Mouse (Mus musculus): ENCODE measurements around the gene Snx20. TPM values are rescaled to one million over a fixed set of nuclear protein-coding genes. Genes with fewer than 3 reads are reported as not detected.
"Not testable (repeated sequence)": the region's sequence is repeated elsewhere in the genome, so short reads cannot be mapped to it uniquely, and the experiment has no call there.

Gene Snx20
- polyA plus RNA-seq, 1 experiment from 2014 or later = 4.2 TPM

DNA sequence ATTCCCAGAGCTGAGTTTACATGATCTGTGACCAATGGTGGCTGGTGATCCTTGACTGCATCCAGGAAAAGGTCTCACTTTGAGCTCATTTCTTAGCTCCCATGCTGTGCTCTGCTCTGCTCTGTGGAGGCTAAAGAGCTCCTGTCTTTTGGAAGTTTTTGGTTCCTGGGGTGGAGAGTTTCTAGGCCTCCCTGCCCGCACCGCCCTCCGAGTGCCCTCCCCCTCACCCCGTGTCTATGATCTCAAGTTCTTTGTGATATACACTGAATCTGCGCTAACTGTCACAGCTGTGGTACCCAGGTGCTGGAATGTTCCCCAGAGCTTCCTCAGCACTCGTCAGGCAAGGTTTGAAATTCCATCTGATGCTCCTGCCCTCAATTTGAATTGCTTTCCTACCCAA, 34.9 kb upstream of the Snx20 start:
- Histone ChIP-seq H3K4me3 (ENCODE audit: low read depth, low read length) (no peak overlapping the region), H3K4me1 (ENCODE audit: control insufficient read depth, insufficient read depth, low read length) (peaks cover 2% of the 10 kb centered on the region; the same call in 1 of the 2 replicates), H3K36me3 (ENCODE audit: control insufficient read depth, insufficient read depth, low read length) (no peaks in the 10 kb centered on the region), H3K27me3 (replicated peaks; ENCODE audit: control insufficient read depth, insufficient read depth, low read length) (no peaks in the 10 kb centered on the region), H3K9ac (ENCODE audit: low read depth, low read length) (no peak overlapping the region), H3K9me3 (ENCODE audit: control insufficient read depth, low read length) (no peaks in the 10 kb centered on the region), H3K4me2 (ENCODE audit: low read depth, low read length) (no peak overlapping the region), H3K27ac (replicated peaks; ENCODE audit: low read depth, low read length) (no peak overlapping the region)
- ATAC-seq (ENCODE audit: low read depth) = 0 out of 2 replicates have a peak, but pooled peaks have one; percentile 31
- WGBS = 70% methylated on average over 6 of the region's 6 CpGs
- peak; percentile 33 for DNase-seq (ENCODE audit: low spot score)

DNA sequence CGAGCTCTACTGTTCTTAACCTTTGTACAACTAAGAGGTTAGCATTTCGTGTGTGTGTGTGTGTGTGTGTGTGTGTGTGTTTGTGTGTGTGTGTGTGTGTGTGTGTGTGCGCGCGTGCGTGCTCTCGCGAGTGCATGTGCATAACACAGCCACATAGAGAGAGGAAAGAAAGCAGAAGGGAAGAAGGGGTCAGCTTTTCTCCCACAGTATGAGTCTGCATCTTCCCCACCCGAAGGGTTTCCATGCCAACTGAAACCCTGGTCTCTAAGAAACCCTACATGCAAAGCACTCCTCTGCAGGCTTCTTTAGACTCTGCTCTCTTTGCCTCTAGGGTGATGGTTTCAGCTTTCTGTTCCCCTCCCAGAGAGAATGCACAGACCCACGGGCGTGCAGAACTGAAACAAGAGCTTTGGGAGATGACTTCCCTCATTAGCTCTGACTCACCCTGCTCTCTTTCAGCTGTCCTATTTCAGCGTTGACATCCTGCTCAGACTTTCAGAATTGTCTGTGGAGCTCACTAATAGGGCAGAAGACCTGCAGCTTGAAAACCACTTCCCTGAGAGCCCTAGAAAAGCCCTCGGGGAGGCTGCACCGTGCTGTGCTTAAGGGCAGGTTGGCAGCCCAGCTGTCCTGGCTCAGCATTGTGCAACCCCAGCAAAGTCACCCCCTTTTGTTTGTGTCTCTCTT, 32.6 kb upstream of the Snx20 start:
- no peak overlapping the region for H3K27ac ChIP-seq (replicated peaks; ENCODE audit: low read depth, low read length)
- 55% methylated on average over 14 of the region's 14 CpGs for WGBS
- H3K27me3 ChIP-seq (replicated peaks; ENCODE audit: control insufficient read depth, insufficient read depth, low read length) = no peaks in the 10 kb centered on the region
- ATAC-seq (ENCODE audit: low read depth) (peak; percentile 74), DNase-seq (ENCODE audit: low spot score) (peak; percentile 68)
- H3K4me1 ChIP-seq (ENCODE audit: control insufficient read depth, insufficient read depth, low read length) = peaks cover 2% of the 10 kb centered on the region; the same call in 1 of the 2 replicates
- no peak overlapping the region for H3K4me2 ChIP-seq (ENCODE audit: low read depth, low read length)
- no peaks in the 10 kb centered on the region for H3K9me3 ChIP-seq (ENCODE audit: control insufficient read depth, low read length)
- no peak overlapping the region for H3K4me3 ChIP-seq (ENCODE audit: low read depth, low read length)
- H3K9ac ChIP-seq (ENCODE audit: low read depth, low read length) = no peak overlapping the region
- no peaks in the 10 kb centered on the region for H3K36me3 ChIP-seq (ENCODE audit: control insufficient read depth, insufficient read depth, low read length)

DNA sequence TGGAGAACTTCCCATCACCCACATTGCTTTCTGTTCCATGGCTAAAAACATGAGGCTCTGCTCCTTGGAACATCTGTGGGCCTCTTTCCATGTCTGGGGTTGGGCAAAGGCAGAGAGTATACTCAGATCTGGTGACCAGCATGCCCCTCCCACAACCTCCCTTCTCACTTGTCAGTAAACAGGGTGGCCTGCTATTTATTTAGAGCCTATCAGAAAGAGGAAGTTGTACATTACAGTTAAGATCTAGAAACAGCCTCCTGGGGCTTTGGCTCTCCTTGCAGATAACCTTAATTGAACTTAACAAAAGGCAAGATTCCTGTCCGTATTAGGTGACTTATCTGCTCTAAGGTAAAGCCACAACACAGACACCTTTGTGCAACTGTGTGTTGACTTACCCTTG, 30.5 kb upstream of the Snx20 start:
- Histone ChIP-seq H3K27ac (replicated peaks; ENCODE audit: low read depth, low read length) (no peak overlapping the region), H3K36me3 (ENCODE audit: control insufficient read depth, insufficient read depth, low read length) (no peaks in the 10 kb centered on the region), H3K4me3 (ENCODE audit: low read depth, low read length) (no peak overlapping the region), H3K4me2 (ENCODE audit: low read depth, low read length) (no peak overlapping the region), H3K9ac (ENCODE audit: low read depth, low read length) (no peak overlapping the region), H3K4me1 (ENCODE audit: control insufficient read depth, insufficient read depth, low read length) (peaks cover 2% of the 10 kb centered on the region; the same call in 1 of the 2 replicates), H3K9me3 (ENCODE audit: control insufficient read depth, low read length) (no peaks in the 10 kb centered on the region), H3K27me3 (replicated peaks; ENCODE audit: control insufficient read depth, insufficient read depth, low read length) (no peaks in the 10 kb centered on the region)
- WGBS = 43% methylated on average over 1 of the region's 1 CpGs
- DNase-seq (ENCODE audit: low spot score) (no peak), ATAC-seq (ENCODE audit: low read depth) (no peak)

DNA sequence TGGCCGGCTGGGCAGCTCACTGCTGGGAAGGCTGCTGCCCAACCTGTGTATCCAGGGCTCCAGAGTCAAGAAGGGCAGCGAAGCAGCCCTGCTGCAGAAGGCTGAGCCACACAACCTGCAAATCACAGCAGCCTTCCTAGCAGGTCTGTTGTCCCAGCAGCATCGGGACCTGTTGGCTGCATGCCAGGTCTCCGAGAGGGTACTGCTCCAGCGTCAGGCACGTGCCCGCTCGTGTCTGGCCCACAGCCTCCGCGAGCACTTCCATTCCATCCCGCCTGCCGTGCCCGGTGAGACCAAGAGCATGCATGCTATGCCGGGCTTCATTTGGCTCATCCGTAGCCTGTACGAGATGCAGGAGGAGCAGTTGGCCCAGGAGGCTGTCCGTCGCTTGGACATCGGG, 29.0 kb upstream of the Snx20 start:
- no peak overlapping the region for H3K4me2 ChIP-seq (ENCODE audit: low read depth, low read length)
- no peaks in the 10 kb centered on the region for H3K9me3 ChIP-seq (ENCODE audit: control insufficient read depth, low read length)
- no peak overlapping the region for H3K4me3 ChIP-seq (ENCODE audit: low read depth, low read length)
- H3K4me1 ChIP-seq (ENCODE audit: control insufficient read depth, insufficient read depth, low read length) = no peaks in the 10 kb centered on the region; the same call in 1 of the 2 replicates
- no peak overlapping the region for H3K27ac ChIP-seq (replicated peaks; ENCODE audit: low read depth, low read length)
- WGBS = 81% methylated on average over 19 of the region's 19 CpGs
- H3K36me3 ChIP-seq (ENCODE audit: control insufficient read depth, insufficient read depth, low read length) = no peaks in the 10 kb centered on the region
- ATAC-seq (ENCODE audit: low read depth) = no peak
- H3K27me3 ChIP-seq (replicated peaks; ENCODE audit: control insufficient read depth, insufficient read depth, low read length) = no peaks in the 10 kb centered on the region
- no peak for DNase-seq (ENCODE audit: low spot score)
- no peak overlapping the region for H3K9ac ChIP-seq (ENCODE audit: low read depth, low read length)

GRCm38 (mm10) chr8:88664121-88664520, 28.2 kb upstream of the Snx20 start:
- Histone ChIP-seq H3K9ac (ENCODE audit: low read depth, low read length) (no peak overlapping the region), H3K9me3 (ENCODE audit: control insufficient read depth, low read length) (no peaks in the 10 kb centered on the region), H3K4me1 (ENCODE audit: control insufficient read depth, insufficient read depth, low read length) (no peaks in the 10 kb centered on the region; the same call in 1 of the 2 replicates), H3K27me3 (replicated peaks; ENCODE audit: control insufficient read depth, insufficient read depth, low read length) (no peaks in the 10 kb centered on the region), H3K4me2 (ENCODE audit: low read depth, low read length) (no peak overlapping the region), H3K4me3 (ENCODE audit: low read depth, low read length) (no peak overlapping the region), H3K27ac (replicated peaks; ENCODE audit: low read depth, low read length) (no peak overlapping the region), H3K36me3 (ENCODE audit: control insufficient read depth, insufficient read depth, low read length) (no peaks in the 10 kb centered on the region)
- DNase-seq (ENCODE audit: low spot score) (no peak), ATAC-seq (ENCODE audit: low read depth) (no peak)
- WGBS = 87% methylated on average over 16 of the region's 16 CpGs

- ATAC-seq (ENCODE audit: low read depth) = no peak
- H3K27me3 ChIP-seq (replicated peaks; ENCODE audit: control insufficient read depth, insufficient read depth, low read length) = no peaks in the 10 kb centered on the region
These were observed 26.5 kb upstream of the Snx20 start for GRCm38 (mm10) chr8:88662401-88662821.

DNA sequence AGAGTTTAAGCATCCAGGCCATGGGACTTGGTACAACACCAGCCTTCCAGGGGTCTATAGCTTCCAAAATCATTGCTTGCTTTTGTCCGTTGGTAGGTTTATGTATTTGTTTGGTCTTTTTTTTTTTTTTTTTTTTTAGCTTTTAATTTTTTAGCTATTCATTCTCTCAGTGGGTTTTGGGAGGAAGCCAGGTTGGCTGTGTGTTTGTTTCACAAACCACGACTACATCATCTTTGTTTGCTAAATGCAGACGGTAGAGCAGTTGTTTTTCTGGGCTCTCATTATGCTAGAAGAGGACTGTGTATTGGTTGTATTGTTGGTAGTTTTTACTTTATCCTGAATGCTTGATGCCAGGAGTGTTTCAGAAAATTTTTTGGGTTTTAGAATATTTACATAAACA, 23.9 kb upstream of the Snx20 start:
- Histone ChIP-seq H3K9me3 (ENCODE audit: control insufficient read depth, low read length) (no peaks in the 10 kb centered on the region), H3K27ac (replicated peaks; ENCODE audit: low read depth, low read length) (peak overlapping the region; percentile 48; the same call in 1 of the 2 replicates), H3K4me1 (ENCODE audit: control insufficient read depth, insufficient read depth, low read length) (no peaks in the 10 kb centered on the region), H3K4me3 (ENCODE audit: low read depth, low read length) (no peak overlapping the region), H3K4me2 (ENCODE audit: low read depth, low read length) (no peak overlapping the region), H3K27me3 (replicated peaks; ENCODE audit: control insufficient read depth, insufficient read depth, low read length) (no peaks in the 10 kb centered on the region), H3K36me3 (ENCODE audit: control insufficient read depth, insufficient read depth, low read length) (no peaks in the 10 kb centered on the region), H3K9ac (ENCODE audit: low read depth, low read length) (no peak overlapping the region)
- DNase-seq (ENCODE audit: low spot score) (no peak), ATAC-seq (ENCODE audit: low read depth) (no peak)
- 50% methylated on average over 3 of the region's 3 CpGs for WGBS

More at GRCm38 (mm10) chr8:88662401-88662821, 26.5 kb upstream of the Snx20 start:
- WGBS = 72% methylated on average over 6 of the region's 6 CpGs
- no peaks in the 10 kb centered on the region; the same call in 1 of the 2 replicates for H3K4me1 ChIP-seq (ENCODE audit: control insufficient read depth, insufficient read depth, low read length)
- H3K9ac ChIP-seq (ENCODE audit: low read depth, low read length) = no peak overlapping the region
- H3K4me3 ChIP-seq (ENCODE audit: low read depth, low read length) = no peak overlapping the region
- no peak overlapping the region for H3K4me2 ChIP-seq (ENCODE audit: low read depth, low read length)
- no peaks in the 10 kb centered on the region for H3K36me3 ChIP-seq (ENCODE audit: control insufficient read depth, insufficient read depth, low read length)
- no peaks in the 10 kb centered on the region for H3K9me3 ChIP-seq (ENCODE audit: control insufficient read depth, low read length)
- no peak overlapping the region for H3K27ac ChIP-seq (replicated peaks; ENCODE audit: low read depth, low read length)
- DNase-seq (ENCODE audit: low spot score) = no peak

DNA sequence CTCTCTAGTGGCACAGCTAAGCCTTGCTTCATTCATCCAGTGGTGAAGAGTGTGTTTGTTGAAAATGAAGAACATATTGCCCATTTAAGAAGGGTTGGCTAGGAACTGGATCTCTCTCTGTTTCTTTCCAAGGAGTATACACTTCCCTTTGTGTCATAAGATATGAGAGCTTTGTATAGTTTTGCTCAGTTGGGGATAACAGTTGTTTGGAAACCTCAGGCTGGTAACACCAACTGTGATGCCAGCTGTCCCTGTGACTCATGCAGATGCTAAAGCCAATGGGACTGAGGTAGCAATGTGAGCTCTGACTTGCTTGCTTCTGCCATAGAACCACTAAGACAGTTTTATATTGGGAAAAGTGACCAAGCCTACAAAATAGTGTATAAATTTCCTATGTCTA, 19.4 kb upstream of the Snx20 start:
- no peaks in the 10 kb centered on the region for H3K27me3 ChIP-seq (replicated peaks; ENCODE audit: control insufficient read depth, insufficient read depth, low read length)
- H3K4me1 ChIP-seq (ENCODE audit: control insufficient read depth, insufficient read depth, low read length) = no peaks in the 10 kb centered on the region; the same call in 1 of the 2 replicates
- H3K4me3 ChIP-seq (ENCODE audit: low read depth, low read length) = no peak overlapping the region
- H3K4me2 ChIP-seq (ENCODE audit: low read depth, low read length) = no peak overlapping the region
- no peaks in the 10 kb centered on the region for H3K36me3 ChIP-seq (ENCODE audit: control insufficient read depth, insufficient read depth, low read length)
- DNase-seq (ENCODE audit: low spot score) (peak; percentile 69), ATAC-seq (ENCODE audit: low read depth) (peak; percentile 81; the same call in 1 of the 2 replicates)
- no peak overlapping the region for H3K27ac ChIP-seq (replicated peaks; ENCODE audit: low read depth, low read length)
- no peaks in the 10 kb centered on the region for H3K9me3 ChIP-seq (ENCODE audit: control insufficient read depth, low read length)
- no peak overlapping the region for H3K9ac ChIP-seq (ENCODE audit: low read depth, low read length)

- not testable (repeated sequence) for H3K27me3 ChIP-seq (replicated peaks; ENCODE audit: control insufficient read depth, insufficient read depth, low read length); H3K9me3 ChIP-seq (ENCODE audit: control insufficient read depth, low read length); H3K27ac ChIP-seq (replicated peaks; ENCODE audit: low read depth, low read length); H3K4me3 ChIP-seq (ENCODE audit: low read depth, low read length); H3K9ac ChIP-seq (ENCODE audit: low read depth, low read length); H3K36me3 ChIP-seq (ENCODE audit: control insufficient read depth, insufficient read depth, low read length); DNase-seq (ENCODE audit: low spot score); H3K4me2 ChIP-seq (ENCODE audit: low read depth, low read length); ATAC-seq (ENCODE audit: low read depth)
- 39% methylated on average over 4 of the region's 4 CpGs for WGBS
- peaks cover 16% of the 10 kb centered on the region for H3K4me1 ChIP-seq (ENCODE audit: control insufficient read depth, insufficient read depth, low read length)
These were observed 15.2 kb upstream of the Snx20 start for GRCm38 (mm10) chr8:88651122-88651521.
